Mouse (Mus musculus): ENCODE data around the gene Syngr3. TPM values are rescaled to one million over a fixed set of nuclear protein-coding genes. Genes with fewer than 3 reads are reported as not detected.

Syngr3 gene
- total and polyA plus RNA-seq, 3 experiments = 0.32 to 3.9 (median 0.33) TPM

GRCm38 (mm10) chr17:24716166-24716682 is 26.5 kb upstream of the Syngr3 start:
- H3K79me2 ChIP-seq (replicated peaks; ENCODE audit: control insufficient read depth, extremely low read depth, insufficient read depth, poor library complexity, severe bottlenecking) = peaks cover 23% of the 10 kb centered on the region
- H3K27me3 ChIP-seq (replicated peaks) = no peaks in the 10 kb centered on the region
- DNase-seq (ENCODE audit: extremely low read depth) = no peak
- no peak overlapping the region for H3K27ac ChIP-seq (ENCODE audit: insufficient read depth, low read depth)
- dilution Hi-C loops (cut with MboI; ENCODE audit: extremely low pct_ligation_motif_present, extremely low pct_unique_long_range_greater_than_20kb, low sequenced_read_pairs) (no loop called here), in situ Hi-C loops (cut with MboI; ENCODE audit: low pct_ligation_motif_present, low pct_unique_long_range_greater_than_20kb, low sequenced_read_pairs) (no loop called here)
- TF ChIP-seq TBP (conservative IDR thresholded peaks at IDR 0.05; ENCODE audit: low read depth, low read length) (no peak), ELF1 (IDR thresholded peaks at IDR 0.05; ENCODE audit: low read depth, low read length) (no peak), KAT2A (IDR thresholded peaks at IDR 0.05; ENCODE audit: insufficient replicate concordance, low read length) (no peak), MAX (IDR thresholded peaks at IDR 0.05; ENCODE audit: low read length) (no peak), BHLHE40 (IDR thresholded peaks at IDR 0.05; ENCODE audit: low read depth, low read length) (no peak), MEF2A (IDR thresholded peaks at IDR 0.05; ENCODE audit: borderline replicate concordance, low read depth, low read length) (no peak), GABPA (IDR thresholded peaks at IDR 0.05; ENCODE audit: insufficient replicate concordance, low read depth, low read length) (no peak), NELFE (IDR thresholded peaks at IDR 0.05; ENCODE audit: low read depth, low read length) (no peak), MXI1 (IDR thresholded peaks at IDR 0.05; ENCODE audit: low read depth, low read length) (no peak), ZMIZ1 (IDR thresholded peaks at IDR 0.05; ENCODE audit: low read depth, low read length) (no peak), POLR2AphosphoS2 (IDR thresholded peaks at IDR 0.05; ENCODE audit: low read depth, low read length) (no peak), MYC (IDR thresholded peaks at IDR 0.05; ENCODE audit: low read depth, low read length) (no peak), SMC3 (IDR thresholded peaks at IDR 0.05; ENCODE audit: low read depth, low read length) (no peak), ZNF384 (IDR thresholded peaks at IDR 0.05; ENCODE audit: low read depth, low read length) (no peak), UBTF (IDR thresholded peaks at IDR 0.05; ENCODE audit: low read depth, low read length) (no peak), USF1 (IDR thresholded peaks at IDR 0.05; ENCODE audit: low read depth, low read length) (no peak), HCFC1 (IDR thresholded peaks at IDR 0.05; ENCODE audit: low read depth, low read length) (no peak)
- H3K9me3 ChIP-seq (replicated peaks; ENCODE audit: low read length) = no peaks in the 10 kb centered on the region
- peaks cover 22 to 44% of the 10 kb centered on the region in 2 experiments for H3K36me3 ChIP-seq (replicated peaks in 1 of 2; ENCODE audit: control insufficient read depth in 1 of 2, insufficient read depth in 1 of 2, low read length in 1 of 2)
- no peak overlapping the region for H3K4me3 ChIP-seq (replicated peaks in 1 of 3; ENCODE audit: low read depth in 2 of 3, low read length in 2 of 3, poor library complexity in 1 of 3)
- H3K4me2 ChIP-seq (ENCODE audit: insufficient read depth, low read depth, poor library complexity, severe bottlenecking) = no peak overlapping the region
- H3K4me1 ChIP-seq (ENCODE audit: control insufficient read depth in 1 of 2, insufficient read depth in 2 of 2) = peaks cover 0 to 16% of the 10 kb centered on the region in 2 experiments; a peak in 3 of 4 replicates
- no peak overlapping the region for H3K9ac ChIP-seq (ENCODE audit: insufficient read depth, low read depth)

DNA sequence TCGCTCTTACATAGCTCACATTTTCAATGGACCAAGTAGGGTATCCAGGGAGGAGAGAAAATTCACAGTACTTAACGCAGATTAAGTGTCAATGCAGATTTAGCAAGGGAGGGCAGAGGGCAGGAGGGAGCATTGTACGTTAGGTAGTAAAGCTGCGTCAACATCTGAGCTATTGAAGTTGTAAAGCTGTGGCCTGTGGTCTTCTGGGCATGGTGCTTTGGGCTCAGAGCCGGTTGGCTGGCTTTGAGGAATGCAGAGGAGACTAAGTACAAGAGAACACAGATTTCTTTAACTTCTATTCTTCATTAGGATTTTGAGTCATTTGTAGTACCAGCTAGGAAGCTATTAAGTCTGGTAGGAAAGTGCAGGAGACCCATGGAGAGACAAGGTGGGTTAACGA is 25.8 kb upstream of the Syngr3 start:
- DNase-seq (ENCODE audit: extremely low read depth) = no peak
- no peak for TF ChIP-seq CTCF (conservative IDR thresholded peaks at IDR 0.05 in 1 of 2, IDR thresholded peaks at IDR 0.05 in 1 of 2; ENCODE audit: low read depth in 2 of 2, low read length in 2 of 2)
- no peak for TF ChIP-seq TCF12 (IDR thresholded peaks at IDR 0.05; ENCODE audit: low read depth, low read length)
- TF ChIP-seq MEF2A (IDR thresholded peaks at IDR 0.05; ENCODE audit: borderline replicate concordance, low read depth, low read length) = no peak
- TF ChIP-seq ZNF384 (IDR thresholded peaks at IDR 0.05; ENCODE audit: low read depth, low read length) = no peak
- no peak for TF ChIP-seq E2F4 (IDR thresholded peaks at IDR 0.05; ENCODE audit: insufficient replicate concordance, low read depth, low read length)
- TF ChIP-seq GABPA (IDR thresholded peaks at IDR 0.05; ENCODE audit: insufficient replicate concordance, low read depth, low read length) = no peak
- no peak for TF ChIP-seq ELF1 (IDR thresholded peaks at IDR 0.05; ENCODE audit: low read depth, low read length)
- TF ChIP-seq USF2 (conservative IDR thresholded peaks at IDR 0.05; ENCODE audit: low read depth, low read length) = no peak
- TF ChIP-seq ZKSCAN1 (IDR thresholded peaks at IDR 0.05; ENCODE audit: borderline replicate concordance, low read depth, low read length) = no peak
- no peak for TF ChIP-seq ETS1 (conservative IDR thresholded peaks at IDR 0.05; ENCODE audit: low read depth, low read length)
- TF ChIP-seq CHD2 (IDR thresholded peaks at IDR 0.05; ENCODE audit: low read length) = no peak
- TF ChIP-seq NRF1 (IDR thresholded peaks at IDR 0.05; ENCODE audit: low read depth, low read length) = no peak
- no peak for TF ChIP-seq MAZ (IDR thresholded peaks at IDR 0.05; ENCODE audit: low read depth, low read length)
- no peak for TF ChIP-seq CHD1 (IDR thresholded peaks at IDR 0.05; ENCODE audit: low read depth, low read length)
- no peak for TF ChIP-seq ZMIZ1 (IDR thresholded peaks at IDR 0.05; ENCODE audit: low read depth, low read length)
- TF ChIP-seq MXI1 (IDR thresholded peaks at IDR 0.05; ENCODE audit: low read depth, low read length) = no peak
- TF ChIP-seq UBTF (IDR thresholded peaks at IDR 0.05; ENCODE audit: low read depth, low read length) = no peak
- no peak for TF ChIP-seq MAFK (IDR thresholded peaks at IDR 0.05; ENCODE audit: insufficient replicate concordance, low read length)
- no peak for TF ChIP-seq ZC3H11A (IDR thresholded peaks at IDR 0.05; ENCODE audit: low read depth, low read length)
- dilution Hi-C loops (cut with MboI; ENCODE audit: extremely low pct_ligation_motif_present, extremely low pct_unique_long_range_greater_than_20kb, low sequenced_read_pairs) (no loop called here), in situ Hi-C loops (cut with MboI; ENCODE audit: low pct_ligation_motif_present, low pct_unique_long_range_greater_than_20kb, low sequenced_read_pairs) (no loop called here)
- H3K9me3 ChIP-seq (replicated peaks; ENCODE audit: low read length) = no peaks in the 10 kb centered on the region
- no peak overlapping the region for H3K9ac ChIP-seq (ENCODE audit: insufficient read depth, low read depth)
- H3K4me3 ChIP-seq (replicated peaks in 1 of 3; ENCODE audit: low read depth in 2 of 3, low read length in 2 of 3, poor library complexity in 1 of 3) = no peak overlapping the region
- no peak overlapping the region for H3K27ac ChIP-seq (ENCODE audit: insufficient read depth, low read depth)
- peaks cover 0 to 16% of the 10 kb centered on the region in 2 experiments; a peak in 3 of 4 replicates for H3K4me1 ChIP-seq (ENCODE audit: control insufficient read depth in 1 of 2, insufficient read depth in 2 of 2)
- no peaks in the 10 kb centered on the region for H3K27me3 ChIP-seq (replicated peaks)
- no peak overlapping the region for H3K4me2 ChIP-seq (ENCODE audit: insufficient read depth, low read depth, poor library complexity, severe bottlenecking)
- H3K79me2 ChIP-seq (replicated peaks; ENCODE audit: control insufficient read depth, extremely low read depth, insufficient read depth, poor library complexity, severe bottlenecking) = peaks cover 18% of the 10 kb centered on the region
- H3K36me3 ChIP-seq (replicated peaks in 1 of 2; ENCODE audit: control insufficient read depth in 1 of 2, insufficient read depth in 1 of 2, low read length in 1 of 2) = peaks cover 16 to 39% of the 10 kb centered on the region in 2 experiments
